Mouse (Mus musculus) layer of hippocampus, postnatal 36 days (tissue): ENCODE data around the gene Prpf6. TPM values are rescaled to one million over a fixed set of nuclear protein-coding genes. Genes with fewer than 3 reads are reported as not detected.
A peak's percentile ranks its signal among the peaks of the same experiment; 100 is the strongest.

Source experiments
- DNase-seq, 2 experiments: peaks; one replicate each; pipeline ENCODE4 v3.0.0; 2022
- total RNA-seq, 2 experiments: library from RNA; stranded (reverse); gene quantifications; 2 replicates each; pipeline ENCODE4 v1.2.3; 2021

Gene Prpf6
- total RNA-seq, 2 experiments from 2014 or later, result 55.7 to 58.1 TPM

GRCm38 (mm10) chr2:181580131-181580772 lies 11.4 kb upstream of the Prpf6 start:
- DNase-seq, result no peak

- peak; percentile 64 to 75 for DNase-seq
Measured at GRCm38 (mm10) chr2:181581016-181581401, 10.7 kb upstream of the Prpf6 start.

GRCm38 (mm10) chr2:181581402-181582120 lies 10.1 kb upstream of the Prpf6 start:
- peak; percentile 85 to 87 for DNase-seq

GRCm38 (mm10) chr2:181582358-181582757 lies 9.3 kb upstream of the Prpf6 start:
- no peak for DNase-seq

- DNase-seq, result no peak
Measured at GRCm38 (mm10) chr2:181582939-181583338, 8.7 kb upstream of the Prpf6 start.

- DNase-seq, result no peak
Measured at GRCm38 (mm10) chr2:181583460-181584257, 8.0 kb upstream of the Prpf6 start.

GRCm38 (mm10) chr2:181584411-181584942 lies 7.2 kb upstream of the Prpf6 start, which contains the start of gene Uckl1:
Uckl1 (minus strand) TSS chr2:181584892.
- no peak for DNase-seq

GRCm38 (mm10) chr2:181585506-181585905 lies 6.2 kb upstream of the Prpf6 start:
- no peak for DNase-seq

- no peak for DNase-seq
Measured at GRCm38 (mm10) chr2:181586124-181586523, 5.5 kb upstream of the Prpf6 start.

GRCm38 (mm10) chr2:181587796-181588195 lies 3.9 kb upstream of the Prpf6 start:
- DNase-seq, result no peak

- DNase-seq, result no peak
Measured at GRCm38 (mm10) chr2:181588229-181588780, 3.4 kb upstream of the Prpf6 start.

- DNase-seq, result no peak
Measured at GRCm38 (mm10) chr2:181589011-181589731, 2.5 kb upstream of the Prpf6 start.

- DNase-seq, result no peak
Measured at GRCm38 (mm10) chr2:181589732-181590105, 1.9 kb upstream of the Prpf6 start.

GRCm38 (mm10) chr2:181590471-181590870 lies 1.2 kb upstream of the Prpf6 start:
- DNase-seq, result no peak

- peak; percentile 62 to 67 for DNase-seq
Measured at GRCm38 (mm10) chr2:181592231-181593041, 768 bp downstream of the Prpf6 start, which contains the start of gene Zfp512b. Zfp512b (minus strand) TSS chr2:181592803.

- no peak for DNase-seq
Measured at GRCm38 (mm10) chr2:181593042-181593421, 1.4 kb downstream of the Prpf6 start.

- no peak for DNase-seq
Measured at GRCm38 (mm10) chr2:181593937-181594336, 2.3 kb downstream of the Prpf6 start.

- DNase-seq, result no peak
Measured at GRCm38 (mm10) chr2:181594946-181595696, 3.5 kb downstream of the Prpf6 start.

- DNase-seq, result no peak
Measured at GRCm38 (mm10) chr2:181596221-181596960, 4.7 kb downstream of the Prpf6 start.
